Mouse (Mus musculus) layer of hippocampus, postnatal 14 days (tissue): ENCODE results near the gene Tvp23b. TPM values are rescaled to one million over a fixed set of nuclear protein-coding genes. Genes with fewer than 3 reads are reported as not detected.
A peak's percentile ranks its signal among the peaks of the same experiment; 100 is the strongest.

ENCODE experiments used
- DNase-seq, 2 experiments: peaks; one replicate each; pipeline ENCODE4 v3.0.0; 2021 to 2022; ENCODE audit warnings: low spot score in 2 of 2, mixed read lengths in 1 of 2
- long read RNA-seq, 2 experiments: library from polyadenylated mRNA; stranded (forward); transcript quantifications; one replicate each; pipeline ENCODE4 v2.0.0; 2021
- total RNA-seq, 2 experiments: library from RNA; stranded (reverse); gene quantifications; 2 replicates each; pipeline ENCODE4 v1.2.3; 2021

Tvp23b gene
- 10 to 100 TPM; 24.8 to 26.2 TPM for total RNA-seq
- long read RNA-seq, experiment 1, transcript Tvp23b-201 (7 exons, 1,784 nt) = major isoform, 25 of 35 reads
- long read RNA-seq, experiment 1, partial matches to known transcripts = 0 of 35 reads
- long read RNA-seq, experiment 1, other reads (novel, unspliced or antisense) = 10 of 35 reads
- long read RNA-seq, experiment 2, transcript Tvp23b-201 (7 exons, 1,784 nt) = major isoform, 46 of 57 reads
- long read RNA-seq, experiment 2, partial matches to known transcripts = 2 of 57 reads
- long read RNA-seq, experiment 2, other reads (novel, unspliced or antisense) = 9 of 57 reads

GRCm38 (mm10) chr11:62879220-62880048 lies at the start of gene Tvp23b:
Gene Tvp23b, plus strand, starts transcription at chr11:62879455.
- DNase-seq = peak; percentile 93 to 98

- DNase-seq = no peak
Measured at GRCm38 (mm10) chr11:62830387-62830786, 48.9 kb upstream of the Tvp23b start.

DNA sequence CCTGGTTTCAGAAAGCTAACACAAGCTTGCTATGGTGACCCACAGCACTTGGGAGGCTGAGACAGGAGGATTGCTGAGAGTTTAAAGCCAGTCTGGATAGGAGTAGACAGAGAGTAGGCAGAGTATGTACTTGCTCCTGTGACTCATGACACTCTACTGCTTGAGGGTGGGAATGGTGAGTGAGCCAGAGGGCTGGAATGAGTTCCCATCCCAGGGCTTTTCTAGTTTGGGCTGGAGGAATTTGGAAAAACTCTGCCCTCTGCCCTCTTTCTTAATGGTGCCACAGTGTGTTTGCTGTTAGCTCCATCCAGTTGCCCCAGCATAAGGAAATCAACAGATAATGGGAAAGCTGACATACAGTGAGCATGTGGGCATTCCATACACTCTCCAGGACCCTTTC lies 47.3 kb upstream of the Tvp23b start:
- DNase-seq = no peak

GRCm38 (mm10) chr11:62844562-62844961 lies 34.7 kb upstream of the Tvp23b start:
- no peak for DNase-seq

DNA sequence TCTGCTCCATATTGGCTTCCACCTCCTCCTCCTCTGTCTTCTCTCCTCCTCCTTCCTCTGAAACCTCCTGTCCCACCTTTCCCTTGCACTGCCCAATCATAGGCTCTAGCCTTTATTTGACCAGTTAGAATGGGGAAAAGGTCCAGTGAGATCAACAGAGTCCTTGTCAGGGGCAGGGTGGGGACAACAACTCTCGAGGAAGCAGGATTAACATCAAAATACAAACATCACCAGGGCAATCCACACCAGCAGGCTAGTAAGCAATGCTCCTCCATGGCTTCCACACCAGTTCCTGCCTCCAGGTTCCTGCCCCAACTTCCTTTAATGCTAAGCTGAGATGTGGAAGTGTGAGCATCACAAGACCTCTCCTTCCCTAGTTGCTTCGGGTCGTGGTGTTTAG lies 33.5 kb upstream of the Tvp23b start:
- no peak for DNase-seq

- peak; percentile 21 to 36 for DNase-seq
Measured at GRCm38 (mm10) chr11:62846961-62847654, 32.1 kb upstream of the Tvp23b start, which contains the start of gene Fbxw10. Gene Fbxw10, plus strand, starts transcription at chr11:62847069.

- DNase-seq = no peak
Measured at GRCm38 (mm10) chr11:62847655-62848191, 31.5 kb upstream of the Tvp23b start.

GRCm38 (mm10) chr11:62848301-62848700 lies 31.0 kb upstream of the Tvp23b start:
- DNase-seq = no peak

DNA sequence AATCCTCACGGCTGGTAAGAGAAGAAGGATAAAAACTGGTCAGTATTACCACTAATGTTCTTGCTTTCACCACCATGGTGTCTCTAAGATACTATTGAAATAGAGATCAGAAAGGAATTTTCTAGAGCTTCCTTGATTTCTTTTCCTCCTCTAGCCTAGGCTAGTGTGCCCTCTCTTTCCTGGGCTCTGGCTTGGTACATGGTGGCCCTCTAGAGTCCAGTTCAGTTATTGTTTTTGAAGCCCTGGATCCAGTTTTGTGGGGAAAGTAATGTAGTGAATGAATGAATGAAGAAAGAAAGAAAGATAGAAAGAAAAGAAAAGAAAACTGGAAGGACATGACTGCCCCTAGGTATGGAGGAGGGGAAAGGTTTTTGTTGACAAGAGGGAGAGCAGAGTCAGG lies 28.1 kb upstream of the Tvp23b start:
- DNase-seq = peak in 1 of 2 experiments; percentile 20

DNA sequence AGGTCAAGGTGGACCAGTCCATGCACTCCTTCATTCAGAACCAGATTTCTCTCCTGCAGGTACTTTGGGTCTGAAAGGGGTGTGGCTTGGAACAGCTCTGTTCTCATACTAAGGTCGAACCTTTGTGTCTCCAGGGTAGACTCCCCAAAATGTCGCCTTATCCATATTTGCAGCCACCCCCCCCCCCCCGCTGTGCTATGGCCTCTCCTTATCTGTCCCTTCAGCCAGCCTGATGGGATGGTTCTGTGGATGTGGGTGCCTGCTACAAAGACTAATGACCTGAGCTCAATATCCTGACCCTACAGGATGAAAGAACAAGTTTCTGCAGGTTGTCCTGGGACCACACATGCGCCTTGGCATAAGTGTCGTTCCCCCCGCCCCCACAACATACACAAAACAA lies 25.9 kb upstream of the Tvp23b start:
- no peak for DNase-seq

- DNase-seq = no peak
Measured at GRCm38 (mm10) chr11:62865562-62865961, 13.7 kb upstream of the Tvp23b start.

- DNase-seq = no peak
Measured at GRCm38 (mm10) chr11:62866685-62867084, 12.6 kb upstream of the Tvp23b start.

- DNase-seq = peak in 1 of 2 experiments; percentile 56
Measured at GRCm38 (mm10) chr11:62869201-62869600, 10.1 kb upstream of the Tvp23b start.

DNA sequence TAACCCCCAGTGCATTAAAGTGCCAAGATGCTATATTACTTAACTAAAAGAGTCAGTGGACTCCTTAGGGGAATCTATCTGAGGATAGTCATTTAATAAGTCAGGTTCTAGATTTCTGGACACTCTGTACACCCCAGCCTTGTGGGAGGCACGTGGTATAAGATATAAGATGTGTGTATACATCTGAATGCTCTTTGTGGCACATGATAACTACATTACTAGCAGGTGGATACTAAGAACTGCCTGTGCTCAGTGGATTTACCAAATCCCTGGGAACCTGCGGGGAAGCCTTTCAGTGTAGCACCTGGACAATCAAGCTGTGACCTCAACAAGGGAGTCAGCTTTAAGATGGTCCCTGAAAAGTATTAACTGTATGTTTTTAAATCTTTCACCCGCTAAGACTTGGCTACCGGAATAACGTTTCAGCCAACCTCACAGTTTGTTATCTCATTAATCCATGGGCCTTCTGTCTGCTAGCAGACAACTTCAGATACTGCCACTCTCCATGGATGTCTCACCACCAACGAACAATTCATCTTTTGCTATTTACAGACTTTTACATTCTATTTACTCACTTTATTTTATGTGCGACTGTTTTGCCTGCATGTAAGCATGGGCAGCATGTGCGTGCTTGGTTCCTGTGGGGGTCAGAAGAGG lies 9.4 kb upstream of the Tvp23b start:
- DNase-seq = no peak

DNA sequence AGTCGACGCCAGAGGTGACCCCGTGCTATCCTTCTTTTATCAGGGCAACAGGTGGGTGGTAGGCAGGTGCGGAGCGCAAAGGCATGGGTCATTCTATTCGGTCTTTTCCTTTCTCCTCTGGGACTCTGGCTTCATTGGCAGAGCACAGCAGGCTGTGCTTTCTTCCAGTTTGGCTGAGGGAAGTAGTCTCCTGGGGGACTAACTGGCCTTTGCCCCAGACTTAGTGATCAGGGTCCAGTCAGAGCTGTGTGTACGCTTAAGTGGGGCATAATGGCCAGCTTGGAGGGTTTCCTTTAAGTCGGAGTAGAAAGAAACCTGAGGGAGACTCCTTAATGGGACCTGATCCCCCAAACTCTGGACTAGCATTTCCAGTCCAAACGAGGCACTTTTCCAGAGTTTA lies 5.8 kb upstream of the Tvp23b start:
- DNase-seq = no peak

- no peak for DNase-seq
Measured at GRCm38 (mm10) chr11:62875696-62876095, 3.6 kb upstream of the Tvp23b start.

GRCm38 (mm10) chr11:62876445-62876844 lies 2.8 kb upstream of the Tvp23b start:
- DNase-seq = no peak

DNA sequence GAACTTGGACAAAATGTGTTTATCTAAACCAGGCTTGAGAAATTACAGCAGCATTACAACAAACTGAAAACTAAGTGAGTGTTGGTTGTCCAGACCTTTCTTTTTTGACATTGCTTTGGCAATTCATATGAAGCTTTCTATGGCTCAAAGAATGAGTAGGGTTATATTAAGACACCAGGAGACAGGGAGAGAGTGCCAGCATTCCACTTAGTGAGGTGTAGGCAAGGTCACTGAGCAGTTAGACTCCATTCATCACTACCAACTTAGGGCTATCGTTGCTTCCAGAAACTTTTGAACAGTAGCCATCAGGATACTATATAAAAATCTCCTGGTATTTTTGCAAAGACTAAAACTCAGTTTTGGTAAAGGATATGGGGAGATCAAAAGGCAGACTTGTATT lies 1.9 kb upstream of the Tvp23b start:
- no peak for DNase-seq

DNA sequence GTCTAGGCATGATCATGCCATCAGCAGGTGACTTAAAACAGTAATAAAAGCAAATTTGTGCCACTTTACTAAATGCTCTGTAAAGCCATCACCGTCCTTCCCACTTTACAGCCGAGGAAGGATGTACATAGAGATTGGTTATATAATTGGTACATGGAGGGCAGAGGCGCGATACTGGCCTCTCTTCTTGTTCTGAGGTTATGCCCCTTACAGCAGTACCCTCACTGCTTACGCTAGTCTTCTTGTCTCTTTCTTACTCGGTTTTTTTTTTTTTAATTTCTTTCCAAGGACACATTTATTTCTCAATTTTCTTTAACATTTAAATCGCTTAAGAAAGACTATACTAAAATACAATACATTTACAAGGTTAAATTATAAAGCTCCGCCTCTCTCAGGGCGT lies 527 bp upstream of the Tvp23b start:
- no peak for DNase-seq

GRCm38 (mm10) chr11:62883407-62883806 lies 4.2 kb downstream of the Tvp23b start:
- DNase-seq = no peak

DNA sequence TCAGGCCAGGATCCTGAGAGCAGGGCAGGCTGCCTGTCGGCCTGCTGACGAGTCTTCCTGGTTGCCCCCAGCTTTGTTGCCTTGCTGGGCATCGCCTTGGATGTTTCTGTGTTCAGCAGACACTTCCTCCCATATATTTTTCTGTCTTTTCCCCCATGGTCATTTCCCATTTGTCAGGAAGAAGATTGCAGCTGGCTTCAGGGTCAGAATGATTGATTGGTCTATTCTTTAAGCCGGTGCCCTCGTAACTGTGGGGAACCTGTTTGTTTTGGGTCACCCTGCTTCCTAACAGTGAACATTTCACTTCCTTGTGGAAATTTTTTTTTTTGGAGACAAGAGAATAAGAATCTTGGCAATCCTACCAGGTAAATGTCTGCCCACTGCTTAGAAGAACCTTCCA lies 6.1 kb downstream of the Tvp23b start:
- no peak for DNase-seq
